Mouse (Mus musculus) fat pad, adult 2 months (tissue): ENCODE results near the gene Aktip.

Experiments used
- DNase-seq: peaks from one replicate; pipeline ENCODE4 v3.0.0-alpha.2; 2011; ENCODE audit warnings: low read depth, low spot score; ENCODE audit errors: extremely low read depth

The Aktip gene

DNA sequence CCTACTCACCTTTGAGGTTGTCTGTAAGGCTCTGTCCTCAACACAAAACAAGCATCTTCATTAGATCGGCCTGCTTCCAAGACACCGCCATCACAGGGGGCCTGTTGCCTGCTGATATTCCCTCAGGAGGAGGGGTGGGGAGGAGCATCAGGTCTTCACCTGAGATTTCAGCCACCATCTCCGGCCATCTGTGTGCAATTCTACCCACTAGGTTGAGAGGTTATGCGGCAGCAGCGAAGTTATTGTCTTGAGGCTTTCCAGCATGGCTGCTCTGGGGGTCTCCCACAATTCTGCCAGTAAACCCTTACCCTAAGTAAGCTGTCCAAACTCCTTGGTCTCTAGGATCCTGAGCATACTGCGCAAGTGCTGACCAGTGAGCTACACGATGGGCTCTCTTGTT lies at the start of gene Aktip:
Gene Aktip, minus strand, starts transcription at position 101 of the 400 bp plus-strand sequence.
- DNase-seq = no peak

DNA sequence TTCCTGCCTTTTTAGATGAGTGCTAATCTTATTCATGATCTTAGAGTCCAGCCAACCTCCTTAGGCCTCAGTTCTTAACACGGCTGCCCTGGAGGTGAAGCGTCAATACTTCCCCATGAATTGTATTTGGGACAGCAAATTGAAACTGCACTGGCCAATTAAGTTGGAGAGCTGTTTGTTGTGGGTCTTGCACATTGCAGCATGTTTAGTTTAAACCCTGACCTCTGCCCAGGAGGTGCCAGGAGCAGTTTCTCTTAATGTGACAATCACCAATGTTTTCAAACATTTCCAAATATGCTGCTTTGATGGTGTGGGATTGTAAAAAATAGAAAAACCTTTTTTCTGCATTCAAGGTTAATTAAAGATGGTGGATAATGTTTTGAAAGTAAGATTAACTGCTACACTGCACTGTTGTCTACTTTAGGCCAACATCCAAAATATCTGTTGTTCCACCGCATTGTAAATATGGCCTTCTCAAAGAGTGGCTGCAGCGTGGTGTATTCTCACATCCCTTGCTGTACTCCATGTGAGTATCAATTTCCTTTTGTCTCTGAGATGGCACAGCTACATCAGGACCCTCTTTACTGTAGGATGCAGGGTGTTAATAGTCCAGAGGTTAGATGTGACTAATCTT lies 46.2 kb upstream of the Aktip start:
- no peak for DNase-seq

DNA sequence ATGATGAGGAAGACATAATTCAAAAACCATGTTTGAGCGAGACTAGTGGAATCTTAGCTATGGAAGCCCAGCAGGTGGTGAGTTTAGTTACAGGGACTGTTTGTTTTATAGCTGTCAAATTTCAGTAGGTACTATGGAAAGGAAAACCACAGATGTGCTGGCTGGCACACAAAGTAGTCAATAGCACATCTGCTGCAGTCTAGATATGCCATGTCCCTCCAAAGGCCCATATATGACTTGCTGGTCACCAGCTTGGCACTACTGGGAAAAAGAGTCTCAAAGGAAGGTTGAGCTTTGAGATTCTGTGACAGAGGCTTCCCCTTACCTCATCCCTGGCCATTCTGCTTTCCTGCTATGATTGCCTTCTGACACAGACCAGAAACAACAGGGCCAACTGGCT lies 42.9 kb upstream of the Aktip start:
- no peak for DNase-seq

DNA sequence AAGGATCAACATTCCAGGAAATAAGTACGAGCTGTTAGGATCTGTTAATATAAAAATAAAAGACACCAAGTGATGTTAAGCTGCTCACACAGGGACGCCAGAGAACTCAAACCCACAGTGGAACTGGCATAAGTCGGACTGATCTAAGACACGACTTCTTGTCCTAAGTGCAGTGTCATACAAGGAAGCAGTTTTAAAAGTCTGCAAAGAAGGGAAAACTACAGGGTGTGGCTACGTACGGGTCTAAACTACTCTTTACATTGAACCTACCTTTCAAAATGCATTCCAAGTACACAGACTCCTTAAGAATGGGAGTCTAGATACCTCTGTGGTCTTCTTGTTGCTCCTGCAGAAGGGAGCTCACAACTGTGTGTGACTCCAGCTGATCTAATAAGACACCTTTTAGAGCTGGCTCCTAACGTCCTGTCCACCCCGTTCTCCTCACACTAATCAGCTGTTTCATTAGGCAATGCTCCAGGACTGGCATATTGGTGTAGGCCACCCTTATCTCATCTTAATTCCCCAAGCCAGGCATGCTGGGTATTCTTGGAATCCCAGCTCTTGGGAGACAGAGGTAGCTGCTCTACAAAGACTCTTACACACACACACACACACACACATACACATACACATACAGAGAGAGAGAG lies 42.2 kb upstream of the Aktip start:
- no peak for DNase-seq

DNA sequence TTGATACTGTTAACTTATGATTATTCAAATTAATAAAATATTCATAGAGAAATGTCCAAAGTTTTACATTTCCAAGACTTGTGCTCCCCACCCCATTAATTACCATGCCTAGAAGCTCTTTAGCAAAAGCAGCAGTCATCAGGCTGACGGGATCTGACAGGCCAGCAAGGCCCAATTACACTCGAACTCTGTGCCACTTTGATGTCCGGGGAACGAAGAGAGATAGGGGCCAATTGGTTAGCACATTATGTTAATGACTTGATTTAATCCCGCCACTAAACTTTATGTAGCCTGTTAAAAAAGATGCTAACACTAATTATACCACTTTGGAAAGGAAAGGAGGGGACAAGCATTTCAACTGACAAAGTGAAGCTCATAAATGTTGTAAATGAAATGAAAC lies 41.6 kb upstream of the Aktip start:
- DNase-seq = no peak

DNA sequence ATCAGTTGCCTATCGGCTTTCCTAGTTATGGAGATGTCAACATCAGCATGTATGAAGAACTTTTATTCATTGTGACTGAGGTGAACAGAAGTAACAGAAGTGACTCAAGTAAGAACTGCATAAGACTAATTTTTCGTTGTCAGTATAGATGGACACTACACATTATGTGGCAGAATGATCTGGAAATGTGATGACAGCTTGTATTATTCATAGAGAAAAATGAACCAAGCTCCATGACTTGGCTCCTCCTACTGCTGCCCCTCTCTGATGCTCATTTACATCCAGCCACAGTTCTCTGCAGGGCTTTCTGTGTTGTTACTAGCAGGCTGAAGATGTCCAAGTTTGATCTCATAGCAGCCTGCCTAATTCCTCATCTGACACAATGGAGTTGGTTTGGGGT lies 37.4 kb upstream of the Aktip start:
- DNase-seq = no peak

DNA sequence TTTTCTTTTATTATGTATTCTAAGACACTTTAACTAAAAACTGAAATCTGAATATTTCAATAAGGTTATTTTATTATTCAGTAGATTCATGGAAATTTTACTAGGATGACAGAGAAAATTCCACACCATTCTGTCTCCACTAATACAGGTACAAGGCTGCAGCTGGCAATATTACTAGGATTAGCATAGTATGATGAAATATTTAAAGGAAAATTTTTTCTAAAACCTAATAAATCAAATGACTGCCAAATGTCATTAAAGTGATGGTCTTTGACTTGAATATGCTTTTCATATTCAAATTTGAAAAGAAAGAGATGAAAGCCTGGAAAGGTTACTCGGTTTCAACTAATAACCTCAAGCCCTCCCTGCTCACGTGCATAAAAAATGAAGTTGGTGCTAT lies 34.3 kb upstream of the Aktip start:
- DNase-seq = no peak

DNA sequence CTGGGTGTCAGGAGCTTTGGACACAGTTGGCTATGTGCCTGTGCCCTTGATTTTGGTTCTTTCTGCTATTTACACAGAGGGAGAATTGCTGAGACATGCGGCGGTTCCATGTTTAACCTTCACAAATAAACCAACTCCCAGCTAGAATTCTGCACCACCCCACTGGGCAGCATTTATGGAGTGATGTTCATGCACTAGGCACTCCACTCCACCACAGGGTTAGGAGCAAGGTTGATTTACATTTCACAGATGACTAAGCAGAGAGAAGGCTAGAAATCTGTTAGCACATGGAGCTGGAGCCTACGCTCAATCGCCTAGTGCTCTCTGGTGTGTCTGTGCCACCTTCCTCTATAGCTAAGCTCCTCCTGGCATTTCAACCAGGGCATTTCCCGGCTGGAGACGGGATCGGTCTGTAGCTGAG lies 27.7 kb upstream of the Aktip start:
- DNase-seq = no peak

DNA sequence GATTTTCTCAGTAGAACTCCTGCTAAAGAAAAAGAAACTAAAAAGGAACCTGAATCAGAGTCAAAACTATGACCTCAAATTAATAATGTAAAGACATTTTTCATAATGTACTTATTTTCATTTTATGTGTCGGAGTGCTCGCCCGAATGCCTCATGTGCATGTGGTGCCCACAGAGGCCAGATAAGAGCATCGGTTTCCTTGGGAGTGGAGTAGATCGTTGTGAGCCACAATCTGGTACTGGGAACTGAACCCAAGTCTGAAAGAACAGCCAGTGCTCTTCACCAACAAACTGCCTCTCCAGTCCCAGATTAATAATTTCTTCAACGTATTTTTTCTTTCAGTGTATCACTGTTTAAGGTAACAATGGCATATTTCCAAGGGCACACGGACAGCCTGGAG lies 24.5 kb upstream of the Aktip start:
- DNase-seq = no peak

DNA sequence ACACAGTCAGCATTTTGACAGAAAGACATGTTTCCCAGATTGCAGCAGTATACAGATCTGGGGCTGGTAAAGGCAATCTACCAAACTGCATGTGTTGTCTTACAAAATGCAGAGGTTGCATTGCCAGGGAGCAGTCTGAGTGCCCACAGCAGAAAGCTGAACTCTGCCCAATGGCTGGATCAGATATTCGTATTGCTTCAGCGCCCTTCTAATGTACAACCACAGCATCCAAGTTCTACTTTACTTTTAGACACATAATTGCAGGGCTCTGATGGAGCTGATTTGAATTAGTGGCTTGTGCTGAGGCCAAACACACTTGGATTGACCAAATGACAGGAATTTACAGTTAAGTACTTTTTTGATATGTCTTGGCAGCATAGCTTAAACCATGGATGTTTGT lies 22.1 kb upstream of the Aktip start:
- DNase-seq = no peak

DNA sequence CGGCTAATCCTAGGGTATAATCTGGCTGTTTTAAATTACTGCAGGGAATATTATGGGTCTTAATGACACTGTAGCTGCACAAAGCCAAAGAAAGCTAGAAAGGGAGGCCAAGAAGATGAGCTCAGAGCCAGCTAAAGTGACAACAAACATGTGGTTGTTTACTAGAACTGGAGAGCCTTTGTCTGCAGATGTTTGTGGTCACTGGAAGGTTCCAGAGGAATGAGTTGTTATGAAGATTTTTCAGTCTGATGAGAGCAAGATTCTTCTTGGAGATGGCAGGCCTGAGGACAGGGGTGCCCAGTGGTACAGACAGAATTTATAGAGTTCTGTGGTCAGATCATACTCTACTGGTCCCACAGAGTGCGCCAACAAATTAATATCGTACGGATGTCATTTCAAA lies 18.5 kb upstream of the Aktip start:
- no peak for DNase-seq

DNA sequence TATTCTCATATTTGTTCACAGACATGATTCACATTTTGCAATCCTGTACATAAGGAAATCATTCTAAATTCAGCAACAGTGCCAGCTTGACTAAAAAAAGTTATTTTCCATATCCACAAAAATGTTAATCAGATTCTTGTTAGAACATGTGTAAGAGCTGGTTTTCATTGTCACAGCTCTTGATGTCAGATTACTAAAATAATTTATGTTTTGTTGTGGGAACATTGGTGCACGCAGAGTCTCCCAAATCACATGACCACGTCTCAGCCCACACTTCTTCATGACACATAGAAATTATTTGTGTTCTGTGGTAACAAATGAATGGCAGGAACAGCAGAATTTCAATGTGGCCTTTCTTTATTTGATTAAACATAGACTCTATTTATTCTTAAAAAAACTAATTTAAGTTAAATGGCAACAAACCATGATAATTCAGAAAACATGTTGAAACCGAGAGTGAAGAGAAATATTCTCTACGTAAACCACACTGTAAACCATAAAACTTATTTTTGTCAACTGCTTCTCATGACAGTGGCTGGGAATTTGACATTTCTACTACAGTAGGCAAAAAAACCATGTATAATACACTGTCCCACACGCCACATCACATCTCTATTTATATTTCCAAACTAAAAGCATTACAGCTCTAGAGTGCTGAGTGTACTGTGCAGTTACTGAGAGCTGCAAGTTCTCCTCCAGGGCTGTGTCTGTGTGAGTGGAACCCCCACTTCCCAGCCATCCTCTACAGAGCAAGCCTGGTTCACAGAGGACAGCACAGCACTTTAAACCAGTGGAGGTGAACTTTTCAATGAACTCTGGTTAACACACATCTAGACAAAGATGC lies 17.5 kb upstream of the Aktip start:
- no peak for DNase-seq

DNA sequence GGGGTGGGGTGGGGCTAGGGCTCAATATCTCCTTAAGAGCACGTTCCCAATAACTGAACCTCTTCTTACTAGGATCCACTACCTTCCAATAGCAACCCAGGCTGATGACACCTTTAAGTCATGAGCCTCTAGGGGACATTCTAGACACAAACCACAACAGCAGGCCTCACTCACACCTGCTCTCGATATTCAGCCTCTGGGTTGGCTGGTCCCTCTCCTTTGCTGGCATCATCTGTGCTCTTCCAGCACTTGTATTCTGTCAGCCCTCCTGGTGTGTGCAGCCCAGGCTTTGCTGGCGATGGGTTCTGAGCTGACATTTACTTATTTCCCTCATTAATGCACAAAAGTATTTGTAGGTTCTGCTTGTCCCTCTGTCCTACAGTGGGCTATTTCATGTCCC lies 14.5 kb upstream of the Aktip start:
- DNase-seq = no peak

DNA sequence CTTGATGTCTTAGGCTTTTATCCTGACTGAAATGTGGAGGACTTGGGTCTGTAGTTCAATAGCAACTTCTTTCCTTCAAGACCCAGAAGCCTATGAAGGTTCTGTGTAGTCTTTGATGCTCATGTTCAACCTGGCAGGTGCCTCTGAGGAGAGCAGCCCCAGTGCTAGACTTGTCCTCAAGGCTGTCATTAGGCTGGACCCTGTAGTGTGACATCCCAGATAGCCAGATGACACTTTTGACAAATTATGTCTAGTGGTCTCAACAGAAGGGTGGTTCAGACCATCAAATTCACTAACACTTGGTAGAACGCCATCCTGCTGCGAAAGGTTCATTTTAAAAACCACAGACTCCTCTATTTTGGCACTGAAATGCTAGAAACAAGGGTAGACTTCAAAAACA lies 13.2 kb upstream of the Aktip start:
- no peak for DNase-seq

DNA sequence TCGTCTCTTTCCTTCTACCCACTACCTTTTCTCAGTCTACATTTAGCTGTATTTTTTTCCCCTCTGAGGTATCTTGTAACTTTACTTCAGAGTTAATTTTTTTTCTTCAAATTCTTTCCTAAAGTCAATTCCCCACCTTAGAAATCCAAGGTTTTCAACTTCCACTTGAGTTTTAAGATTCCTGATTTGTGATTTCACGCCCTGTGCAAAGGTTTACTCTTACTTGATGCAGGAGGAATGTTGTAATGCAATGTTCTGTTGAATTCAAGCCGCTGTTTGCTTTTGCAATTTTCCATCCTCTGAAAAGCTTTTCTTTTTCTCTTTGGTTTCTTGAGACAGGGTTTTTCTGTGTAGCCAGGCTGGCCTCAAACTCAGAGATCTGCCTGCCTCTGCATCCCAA lies 9.9 kb upstream of the Aktip start:
- no peak for DNase-seq

DNA sequence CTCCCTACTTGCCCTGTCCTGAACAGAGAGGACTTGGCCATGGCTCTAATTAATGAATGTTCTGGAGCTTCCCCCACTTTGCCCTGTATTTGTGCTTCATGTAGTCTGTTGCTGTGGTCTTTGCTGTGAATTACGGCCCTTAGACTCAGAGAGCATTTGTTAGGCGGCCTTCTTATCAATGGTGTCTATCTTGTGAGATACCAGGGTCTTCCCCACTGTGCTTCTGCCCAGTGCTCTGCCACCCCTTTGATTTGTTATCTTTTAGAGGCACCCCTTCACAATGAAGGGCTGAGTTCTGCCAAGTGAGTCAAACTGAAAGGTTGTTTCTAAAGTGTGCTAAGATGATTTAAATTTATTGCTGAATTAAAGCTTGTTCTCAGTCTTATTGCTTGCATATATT lies 7.9 kb upstream of the Aktip start:
- DNase-seq = no peak

DNA sequence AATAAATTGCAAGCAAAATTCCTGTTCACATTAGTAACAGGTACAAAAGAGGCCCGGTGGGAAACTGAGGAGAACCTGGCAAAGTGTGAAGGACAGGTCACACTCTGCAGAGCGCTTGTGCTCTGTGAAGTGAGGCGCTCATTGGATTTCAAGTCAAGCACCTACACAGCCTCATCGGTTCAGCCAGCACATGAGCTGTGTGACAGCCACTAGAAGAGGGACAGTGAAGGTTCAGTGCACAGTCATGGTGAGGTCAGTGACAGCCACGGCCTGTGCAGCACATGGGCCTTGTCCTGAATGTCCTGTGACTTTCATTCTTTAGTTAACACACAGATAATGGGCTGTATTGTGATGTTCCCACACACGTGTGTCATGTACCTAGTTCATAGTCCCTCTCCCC lies 6.1 kb upstream of the Aktip start:
- DNase-seq = no peak

DNA sequence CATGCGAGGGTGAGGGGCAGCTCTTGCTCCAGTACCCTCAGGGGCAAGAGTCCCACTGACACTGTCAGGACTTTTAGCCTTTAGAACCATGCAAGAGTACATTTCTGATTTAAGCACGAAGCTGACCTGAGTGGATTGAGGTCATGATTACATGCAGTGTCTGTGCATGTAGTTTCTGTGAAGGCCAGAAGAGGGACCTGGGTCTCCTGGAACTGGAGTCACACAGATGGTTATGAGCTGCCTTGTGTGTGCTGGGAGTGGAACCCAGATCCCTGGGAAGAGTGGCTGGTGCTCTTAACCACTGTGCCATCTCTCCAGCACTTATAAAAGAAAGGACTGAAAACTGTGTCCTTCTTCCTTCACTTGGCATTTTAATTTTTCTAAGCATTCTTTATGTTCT lies 1.4 kb upstream of the Aktip start:
- DNase-seq = no peak

DNA sequence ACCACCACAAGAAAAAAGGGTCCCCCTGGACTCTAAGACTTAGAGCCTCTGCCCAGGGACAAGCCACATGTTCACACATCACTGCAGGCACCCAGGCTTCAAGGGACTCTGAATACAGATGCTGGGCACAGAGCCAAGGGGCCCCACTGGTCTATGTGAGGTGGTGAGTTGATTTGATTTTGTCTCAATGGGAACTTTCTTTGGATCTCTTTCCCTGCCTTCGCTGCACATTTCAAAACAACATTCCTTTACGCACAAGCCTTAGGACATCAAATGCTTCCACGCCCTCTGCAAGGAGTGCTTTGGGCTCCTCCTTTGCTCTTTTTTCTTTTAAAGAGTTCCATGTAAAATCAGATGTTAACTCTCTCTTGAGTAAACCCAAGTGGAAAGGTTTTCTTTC lies 1.7 kb downstream of the Aktip start:
- DNase-seq = no peak

DNA sequence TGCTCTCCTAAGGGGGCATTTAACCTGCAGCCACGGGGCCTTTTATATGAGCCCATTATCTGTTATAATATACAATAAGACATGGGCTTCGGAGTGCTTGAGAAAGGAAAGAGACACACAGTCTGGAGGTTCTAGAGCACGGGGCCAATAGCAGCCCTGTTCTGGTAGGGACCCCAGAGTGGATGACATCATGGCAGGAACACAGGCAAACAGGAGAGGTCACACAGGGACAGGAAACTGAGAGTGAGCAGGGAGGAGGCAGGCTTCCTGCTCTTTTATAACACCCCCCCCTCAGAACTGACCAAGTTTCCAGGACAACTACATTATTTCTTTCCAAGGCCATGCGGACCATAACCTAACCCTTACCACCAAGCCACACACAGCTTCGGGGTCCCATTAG lies 2.5 kb downstream of the Aktip start:
- DNase-seq = no peak

DNA sequence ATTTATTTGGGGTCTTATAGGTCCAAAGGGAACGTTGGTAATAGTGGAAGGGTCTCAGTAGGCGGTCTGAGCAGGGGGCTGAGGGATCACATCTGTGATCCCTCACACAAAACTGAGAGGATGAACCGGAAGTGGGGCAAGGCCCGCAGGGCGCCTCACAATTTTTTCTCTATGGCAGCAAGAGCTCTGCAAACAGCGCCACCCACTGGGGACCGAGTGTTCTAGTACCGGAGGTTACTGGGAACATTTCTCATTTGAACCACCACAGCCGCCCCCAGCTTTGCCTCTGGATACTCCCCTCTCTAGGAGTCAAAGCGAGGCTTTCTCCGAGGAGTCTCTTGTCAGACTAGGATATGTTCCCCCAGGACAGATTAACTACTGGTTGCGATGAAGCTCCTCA lies 3.1 kb downstream of the Aktip start:
- no peak for DNase-seq

DNA sequence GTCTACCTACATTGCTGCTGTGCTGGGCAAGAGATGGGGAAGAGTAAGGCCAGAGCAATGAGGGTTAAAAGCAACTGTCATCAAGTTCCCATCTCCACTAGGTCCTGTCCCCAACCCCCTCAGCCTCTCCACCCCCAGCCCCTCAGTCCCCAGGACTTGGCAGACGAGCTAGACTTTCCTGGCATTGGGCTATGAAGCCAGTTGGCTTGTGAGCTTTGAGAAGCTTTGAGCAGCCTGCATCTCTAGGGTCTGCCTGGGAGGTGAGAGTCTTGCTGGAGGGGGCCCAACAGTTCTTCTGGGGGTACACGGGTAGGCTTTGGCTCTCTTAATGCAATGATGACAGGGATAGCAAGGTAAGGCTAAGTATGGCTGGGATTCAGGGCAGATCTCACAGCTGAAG lies 5.7 kb downstream of the Aktip start:
- DNase-seq = no peak
